Mouse (Mus musculus) thymus, adult 18-20 months (tissue): ENCODE results near the gene Ndufaf7.

Experiments
- DNase-seq, 2 experiments: peaks; one replicate each; pipeline ENCODE4 v3.0.0; 2022; ENCODE audit warnings: mixed read lengths in 2 of 2

Ndufaf7 gene

GRCm38 (mm10) chr17:78966092-78966883 lies 29.4 kb downstream of the Ndufaf7 start:
- DNase-seq = no peak

DNA sequence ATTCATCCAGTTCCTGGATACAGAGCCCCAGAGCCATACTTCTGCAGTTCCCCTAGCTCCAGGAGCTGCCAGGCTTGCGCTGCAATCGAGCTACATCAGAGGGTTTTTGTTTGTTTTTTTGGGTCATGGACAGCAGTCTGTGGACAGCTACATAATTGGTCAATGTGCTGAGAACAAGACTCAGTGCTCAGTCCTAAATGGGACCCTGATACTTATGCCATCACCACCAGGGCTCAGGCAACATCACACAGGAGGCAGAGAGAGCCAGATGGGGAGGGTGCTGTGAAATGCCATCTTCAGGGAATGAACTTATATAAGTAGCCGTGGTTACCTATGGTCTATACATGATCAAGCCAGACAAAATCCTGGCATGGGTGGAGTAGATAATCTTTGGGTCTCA lies 31.6 kb downstream of the Ndufaf7 start:
- DNase-seq = no peak

- DNase-seq = no peak
These were observed 46.2 kb downstream of the Ndufaf7 start for GRCm38 (mm10) chr17:78983166-78983565.

DNA sequence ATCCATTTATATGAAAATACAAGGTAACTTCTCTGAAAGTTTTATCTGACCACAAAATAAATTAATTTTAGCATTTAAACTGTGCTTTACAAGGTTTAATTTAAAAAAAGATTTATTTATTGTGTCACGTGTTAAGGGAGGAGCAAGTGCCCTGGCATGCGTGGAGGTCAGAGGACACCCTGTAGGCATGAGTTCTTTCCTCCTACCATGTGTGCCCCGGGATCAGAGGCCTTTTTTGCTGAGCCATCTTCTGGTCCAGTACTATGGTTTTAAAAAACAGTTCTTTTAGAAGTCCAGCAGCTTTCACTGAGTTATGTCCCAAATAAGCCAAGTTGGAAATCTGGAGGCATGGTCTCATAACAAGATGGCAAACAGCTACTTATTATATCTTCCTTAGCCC lies 46.8 kb downstream of the Ndufaf7 start:
- DNase-seq = no peak

GRCm38 (mm10) chr17:78989015-78989414 lies 52.1 kb downstream of the Ndufaf7 start:
- no peak for DNase-seq

DNA sequence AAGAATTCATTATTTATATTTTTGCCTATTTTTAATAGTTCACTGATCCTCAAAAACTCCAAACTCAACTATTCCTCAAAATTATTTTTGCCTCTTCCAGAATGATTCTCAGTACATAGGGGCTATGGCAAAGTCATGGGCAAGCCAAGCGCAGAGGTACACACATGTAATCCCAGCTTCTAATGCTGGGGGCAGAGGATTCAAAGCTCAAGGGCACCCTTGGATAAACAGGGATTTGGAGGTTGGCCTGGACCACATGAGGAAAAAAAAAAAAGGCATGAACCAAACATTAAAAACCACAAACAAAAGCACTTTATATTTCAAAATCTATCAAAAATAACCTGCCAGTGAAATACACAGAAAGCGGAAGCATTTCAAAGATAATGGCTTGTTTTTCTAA lies 54.6 kb downstream of the Ndufaf7 start:
- no peak for DNase-seq

- DNase-seq = no peak
These were observed 55.5 kb downstream of the Ndufaf7 start for GRCm38 (mm10) chr17:78992303-78993027.

DNA sequence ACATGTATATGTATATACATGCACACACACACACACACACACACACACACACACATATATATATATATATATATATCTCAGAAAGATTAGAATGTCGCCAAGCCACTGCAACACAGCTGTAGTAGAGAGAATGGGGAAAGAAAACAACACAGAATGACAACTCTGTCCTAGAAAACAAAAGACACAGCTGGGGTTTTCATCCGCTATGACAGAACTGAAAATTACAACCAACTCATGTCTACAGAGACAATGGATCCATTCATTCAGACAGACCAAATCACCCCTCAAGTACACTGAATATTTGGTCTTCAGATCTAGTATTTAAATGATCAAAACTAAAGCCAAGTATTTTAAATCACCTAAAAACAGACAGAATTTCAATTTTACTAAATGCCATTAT lies 56.7 kb downstream of the Ndufaf7 start:
- DNase-seq = no peak

GRCm38 (mm10) chr17:78994382-78994781 lies 57.4 kb downstream of the Ndufaf7 start:
- no peak for DNase-seq

DNA sequence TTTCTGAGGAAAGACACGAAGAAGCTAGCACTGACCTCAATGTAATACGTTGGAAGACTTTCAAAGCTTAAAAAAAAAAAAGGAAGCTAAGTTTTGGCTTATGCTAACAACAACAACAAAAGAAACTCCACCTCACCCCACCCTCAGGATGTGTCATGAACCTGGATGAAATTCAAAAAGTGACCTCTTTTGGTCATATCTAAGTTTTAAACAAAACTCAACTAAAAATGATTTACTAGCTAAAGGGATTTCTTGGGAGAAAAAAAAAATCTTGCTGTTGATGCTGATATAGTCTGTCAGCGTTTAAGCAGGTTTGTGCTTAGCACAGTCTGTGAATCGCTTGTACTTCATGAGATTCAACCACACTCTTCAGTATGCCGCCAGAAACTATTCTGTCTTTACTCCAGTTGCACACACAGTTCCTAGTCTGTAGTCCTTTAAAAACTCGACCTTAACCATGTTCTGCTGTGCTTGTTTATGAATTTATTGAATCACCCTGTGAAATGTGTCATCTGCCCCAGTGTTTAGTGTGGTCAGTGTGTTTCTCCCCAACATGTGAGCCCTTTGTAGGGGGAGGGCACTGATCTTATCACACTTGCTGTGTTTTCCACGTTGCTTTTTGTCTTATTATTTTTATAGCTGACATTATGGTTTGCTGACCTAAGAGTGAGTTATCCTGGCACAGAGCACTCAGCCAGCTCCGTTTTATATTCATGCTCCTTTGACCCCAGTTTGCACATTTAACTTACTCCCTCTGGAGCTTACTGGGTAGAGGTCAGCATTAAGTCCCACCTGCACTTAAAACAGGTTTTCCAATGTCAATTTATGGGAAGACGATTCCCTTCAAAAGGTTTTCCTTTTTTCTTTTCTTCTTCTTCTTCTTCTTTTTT lies 58.2 kb downstream of the Ndufaf7 start:
- no peak for DNase-seq
